Mouse (Mus musculus) heart, postnatal 0 days (tissue): ENCODE results near the gene Chn1. TPM values are rescaled to one million over a fixed set of nuclear protein-coding genes. Genes with fewer than 3 reads are reported as not detected.

Experiments used
- ATAC-seq: fragments of 200-750 bp; cut with Nextera tagmentation; 2 replicates; pipeline ENCODE4 v1.8.0; 2017; ENCODE audit warnings: low read depth, moderate number of reproducible peaks, moderate library complexity; ENCODE audit not compliant: insufficient read depth
- DNase-seq: peaks from one replicate; pipeline ENCODE4 v3.0.0-alpha.2; 2016; ENCODE audit warnings: low spot score
- H3K27ac ChIP-seq: fragments of 300-500 bp; sonication (generic); 2 replicates; pipeline ENCODE4 v1.5.1; 2014; ENCODE audit warnings: low read depth, mild to moderate bottlenecking
- H3K27me3 ChIP-seq: fragments of 300-500 bp; sonication (generic); 2 replicates; pipeline ENCODE4 v1.6.1; 2014; ENCODE audit warnings: low read length, mixed read lengths; ENCODE audit not compliant: control insufficient read depth, insufficient read depth
- H3K36me3 ChIP-seq: fragments of 300-500 bp; sonication (generic); replicated peaks from 2 replicates; pipeline ENCODE4 v1.6.1; 2014; ENCODE audit warnings: low read length, mixed read lengths; ENCODE audit not compliant: control insufficient read depth, insufficient read depth
- H3K4me1 ChIP-seq: fragments of 300-500 bp; sonication (generic); 2 replicates; pipeline ENCODE4 v1.6.1; 2014; ENCODE audit warnings: antibody characterized with exemption; ENCODE audit not compliant: control insufficient read depth, insufficient read depth
- H3K4me2 ChIP-seq: fragments of 300-500 bp; sonication (generic); 2 replicates; pipeline ENCODE4 v1.6.1; 2014; ENCODE audit warnings: low read depth, mild to moderate bottlenecking, low read length, moderate library complexity
- H3K4me3 ChIP-seq: fragments of 300-500 bp; sonication (generic); 2 replicates; pipeline ENCODE4 v1.5.1; 2014; ENCODE audit warnings: low read depth, low read length
- H3K9ac ChIP-seq: fragments of 300-500 bp; sonication (generic); replicated peaks from 2 replicates; pipeline ENCODE4 v1.6.1; 2014; ENCODE audit warnings: low read depth, low read length, mixed read lengths
- H3K9me3 ChIP-seq: fragments of 300-500 bp; sonication (generic); replicated peaks from 2 replicates; pipeline ENCODE4 v1.6.1; 2016; ENCODE audit warnings: low read length; ENCODE audit not compliant: control insufficient read depth
- CTCF ChIP-seq: IDR thresholded peaks from 2 replicates; pipeline ENCODE4 v1.5.1; 2016; ENCODE audit warnings: antibody characterized with exemption, control low read depth, low read depth
- EP300 ChIP-seq: IDR thresholded peaks from 2 replicates; pipeline ENCODE4 v1.6.1; 2016; ENCODE audit warnings: antibody characterized with exemption, low read depth
- WGBS: fragments of 180-500 bp; shearing (Covaris S2); extraction: QIAGEN DNeasy Blood & Tissue Kit; methylation state at CpG from one replicate; pipeline ENCODE4 v1.1.7; 2014; 5-methylcytosine and 5-hydroxymethylcytosine counted together
- polyA plus RNA-seq: library from polyadenylated mRNA; unstranded; fragments of >200 nt; fragmentation: Nextera tagmentation; extraction: Ambion mirVana; gene quantifications from 2 replicates; pipeline ENCODE4 v1.2.1, GENCODE M21; 2015
- total RNA-seq: library from RNA; depleted of rRNA; stranded (reverse); fragments of >200 nt; gene quantifications from 2 replicates; pipeline ENCODE4 v1.2.3, GENCODE M21; 2014; ENCODE audit warnings: low replicate concordance

Gene Chn1
- total and polyA plus RNA-seq, 2 experiments from 2014 or later = 18.6 to 29.6 TPM

- TF ChIP-seq EP300 (no peak), CTCF (no peak)
- DNase-seq (no peak), ATAC-seq (no peak)
- H3K4me1 ChIP-seq = no peaks in the 10 kb centered on the region
- no peaks in the 10 kb centered on the region for H3K9me3 ChIP-seq
- no peaks in the 10 kb centered on the region for H3K27me3 ChIP-seq
- 89% methylated on average over 6 of the region's 6 CpGs for WGBS
- no peak overlapping the region for H3K4me3 ChIP-seq
- H3K9ac ChIP-seq = no peak overlapping the region
- H3K4me2 ChIP-seq = no peak overlapping the region
- peaks cover 36% of the 10 kb centered on the region for H3K36me3 ChIP-seq
- no peak overlapping the region for H3K27ac ChIP-seq
Measured at GRCm38 (mm10) chr2:73612367-73612914, 162.7 kb downstream of the Chn1 start.

GRCm38 (mm10) chr2:73611798-73612197, 163.3 kb downstream of the Chn1 start:
- Histone ChIP-seq H3K27ac (no peak overlapping the region), H3K9ac (no peak overlapping the region), H3K4me3 (no peak overlapping the region), H3K27me3 (no peaks in the 10 kb centered on the region), H3K4me2 (no peak overlapping the region), H3K36me3 (peaks cover 32% of the 10 kb centered on the region), H3K4me1 (no peaks in the 10 kb centered on the region), H3K9me3 (no peaks in the 10 kb centered on the region)
- DNase-seq (no peak), ATAC-seq (no peak)
- 73% methylated on average over 6 of the region's 6 CpGs for WGBS
- TF ChIP-seq CTCF (no peak), EP300 (no peak)

GRCm38 (mm10) chr2:73609724-73610210, 165.4 kb downstream of the Chn1 start:
- H3K36me3 ChIP-seq = peaks cover 26% of the 10 kb centered on the region
- WGBS = 64% methylated on average over 3 of the region's 3 CpGs
- H3K4me2 ChIP-seq = no peak overlapping the region
- no peak for ATAC-seq
- H3K9me3 ChIP-seq = no peaks in the 10 kb centered on the region
- H3K4me1 ChIP-seq = no peaks in the 10 kb centered on the region
- no peak overlapping the region for H3K9ac ChIP-seq
- no peak for DNase-seq
- no peaks in the 10 kb centered on the region for H3K27me3 ChIP-seq
- H3K27ac ChIP-seq = no peak overlapping the region
- no peak overlapping the region for H3K4me3 ChIP-seq
- TF ChIP-seq CTCF = no peak
- TF ChIP-seq EP300 = no peak

- no peak overlapping the region for H3K4me3 ChIP-seq
- H3K27me3 ChIP-seq = no peaks in the 10 kb centered on the region
- DNase-seq = no peak
- no peak for ATAC-seq
- H3K9ac ChIP-seq = no peak overlapping the region
- H3K9me3 ChIP-seq = no peaks in the 10 kb centered on the region
- peaks cover 21% of the 10 kb centered on the region for H3K36me3 ChIP-seq
- no peak overlapping the region for H3K4me2 ChIP-seq
- no peaks in the 10 kb centered on the region for H3K4me1 ChIP-seq
- TF ChIP-seq CTCF (no peak), EP300 (no peak)
- H3K27ac ChIP-seq = no peak overlapping the region
- WGBS = 65% methylated on average over 5 of the region's 5 CpGs
Measured at GRCm38 (mm10) chr2:73609067-73609723, 166.0 kb downstream of the Chn1 start.

GRCm38 (mm10) chr2:73608391-73608790, 166.8 kb downstream of the Chn1 start:
- no peak for TF ChIP-seq CTCF
- TF ChIP-seq EP300 = no peak
- Histone ChIP-seq H3K4me2 (no peak overlapping the region), H3K9me3 (no peaks in the 10 kb centered on the region), H3K36me3 (peaks cover 17% of the 10 kb centered on the region), H3K9ac (no peak overlapping the region), H3K27me3 (no peaks in the 10 kb centered on the region), H3K4me3 (no peak overlapping the region), H3K27ac (no peak overlapping the region), H3K4me1 (no peaks in the 10 kb centered on the region)
- DNase-seq (no peak), ATAC-seq (no peak)
- WGBS = 77% methylated on average over 6 of the region's 6 CpGs

GRCm38 (mm10) chr2:73607609-73608008, 167.5 kb downstream of the Chn1 start:
- H3K36me3 ChIP-seq = peaks cover 16% of the 10 kb centered on the region
- no peak overlapping the region for H3K9ac ChIP-seq
- TF ChIP-seq CTCF (no peak), EP300 (no peak)
- ATAC-seq = peak; percentile 55
- no peak for DNase-seq
- no peak overlapping the region for H3K4me2 ChIP-seq
- H3K27ac ChIP-seq = no peak overlapping the region
- no peak overlapping the region for H3K4me3 ChIP-seq
- no peaks in the 10 kb centered on the region for H3K27me3 ChIP-seq
- H3K4me1 ChIP-seq = no peaks in the 10 kb centered on the region
- no peaks in the 10 kb centered on the region for H3K9me3 ChIP-seq
- WGBS = 38% methylated on average over 4 of the region's 4 CpGs
